Mouse (Mus musculus): ENCODE results near the gene Bicc1. TPM values are rescaled to one million over a fixed set of nuclear protein-coding genes. Genes with fewer than 3 reads are reported as not detected.

The Bicc1 gene
- polyA plus RNA-seq, 1 experiment from 2014 or later, result 19.2 TPM

DNA sequence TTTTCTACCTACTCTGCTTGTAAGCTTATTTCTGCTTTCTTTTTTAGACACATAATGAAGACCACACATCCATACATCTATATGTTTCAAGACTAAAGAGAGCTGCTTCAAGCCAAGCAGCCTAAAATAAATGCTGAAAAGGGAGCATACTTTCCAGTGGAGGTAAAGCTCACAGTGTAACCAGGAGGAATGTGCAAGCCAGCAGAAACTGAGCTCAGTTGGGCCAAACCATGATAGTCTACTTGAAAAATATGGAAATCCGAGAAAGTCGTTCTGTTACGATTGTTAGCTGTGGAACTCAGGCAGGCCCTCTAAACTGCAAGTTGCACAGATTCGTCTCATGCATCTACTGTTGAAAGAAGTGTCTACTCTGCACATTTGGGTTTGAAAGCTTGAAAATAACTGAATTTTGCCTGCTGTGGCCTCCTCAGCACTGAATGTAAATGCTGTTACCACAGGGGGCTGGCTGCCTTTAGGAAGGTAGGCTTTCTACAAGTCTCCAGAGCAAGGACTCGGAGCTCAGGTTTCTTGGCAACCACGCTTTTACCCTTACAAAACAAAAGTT lies 19.1 kb downstream of the Bicc1 start:
- Histone ChIP-seq H3K27me3 (replicated peaks) (no peaks in the 10 kb centered on the region), H3K4me3 (no peak overlapping the region), H3K4me2 (no peak overlapping the region), H3K9me3 (peaks cover 13% of the 10 kb centered on the region), H3K36me3 (peaks cover 12% of the 10 kb centered on the region; the same call in 1 of the 2 replicates), H3K27ac (replicated peaks) (no peak overlapping the region), H3K9ac (no peak overlapping the region), H3K4me1 (peaks cover 10% of the 10 kb centered on the region; the same call in 1 of the 2 replicates)
- no peak for ATAC-seq (ENCODE audit: extremely low read depth, insufficient number of reproducible peaks, low FRiP score, low TSS enrichment)
- 83% methylated on average over 6 of the region's 6 CpGs for WGBS

- ATAC-seq (ENCODE audit: extremely low read depth, insufficient number of reproducible peaks, low FRiP score, low TSS enrichment), result no peak
- WGBS, result 97% methylated on average over 2 of the region's 2 CpGs
Measured at GRCm38 (mm10) chr10:71138852-71139197, 20.7 kb downstream of the Bicc1 start.

GRCm38 (mm10) chr10:71138132-71138851 lies 21.2 kb downstream of the Bicc1 start:
- no peak overlapping the region for H3K4me3 ChIP-seq
- H3K4me2 ChIP-seq, result no peak overlapping the region
- 83% methylated on average over 14 of the region's 14 CpGs for WGBS
- H3K9ac ChIP-seq, result no peak overlapping the region
- H3K27me3 ChIP-seq (replicated peaks), result no peaks in the 10 kb centered on the region
- no peak overlapping the region for H3K27ac ChIP-seq (replicated peaks)
- peaks cover 8% of the 10 kb centered on the region; the same call in 1 of the 2 replicates for H3K36me3 ChIP-seq
- H3K4me1 ChIP-seq, result no peaks in the 10 kb centered on the region
- ATAC-seq (ENCODE audit: extremely low read depth, insufficient number of reproducible peaks, low FRiP score, low TSS enrichment), result no peak
- H3K9me3 ChIP-seq, result peaks cover 8% of the 10 kb centered on the region

More at GRCm38 (mm10) chr10:71138852-71139197, 20.7 kb downstream of the Bicc1 start:
- H3K27me3 ChIP-seq (replicated peaks), result no peaks in the 10 kb centered on the region
- H3K9me3 ChIP-seq, result peaks cover 13% of the 10 kb centered on the region
- H3K9ac ChIP-seq, result no peak overlapping the region
- no peak overlapping the region for H3K4me3 ChIP-seq
- 0 out of 2 replicates have a peak, but pooled peaks cover 5% of the 10 kb centered on the region for H3K4me1 ChIP-seq
- no peak overlapping the region for H3K27ac ChIP-seq (replicated peaks)
- H3K36me3 ChIP-seq, result peaks cover 12% of the 10 kb centered on the region; the same call in 1 of the 2 replicates
- no peak overlapping the region for H3K4me2 ChIP-seq

GRCm38 (mm10) chr10:71137606-71138005 lies 21.9 kb downstream of the Bicc1 start:
- peaks cover 6% of the 10 kb centered on the region for H3K4me1 ChIP-seq
- 88% methylated on average over 9 of the region's 9 CpGs for WGBS
- no peak overlapping the region for H3K27ac ChIP-seq (replicated peaks)
- H3K36me3 ChIP-seq, result peaks cover 5% of the 10 kb centered on the region; the same call in 1 of the 2 replicates
- H3K9ac ChIP-seq, result no peak overlapping the region
- no peaks in the 10 kb centered on the region for H3K27me3 ChIP-seq (replicated peaks)
- H3K4me3 ChIP-seq, result no peak overlapping the region
- no peak for ATAC-seq (ENCODE audit: extremely low read depth, insufficient number of reproducible peaks, low FRiP score, low TSS enrichment)
- H3K9me3 ChIP-seq, result 0 out of 2 replicates have a peak, but pooled peaks cover 2% of the 10 kb centered on the region
- H3K4me2 ChIP-seq, result no peak overlapping the region

- H3K9me3 ChIP-seq, result no peaks in the 10 kb centered on the region
- no peaks in the 10 kb centered on the region for H3K36me3 ChIP-seq
- peaks cover 8% of the 10 kb centered on the region for H3K4me1 ChIP-seq
- H3K27me3 ChIP-seq (replicated peaks), result no peaks in the 10 kb centered on the region
- 57% methylated on average over 9 of the region's 9 CpGs for whole genome bisulfite sequencing
- H3K9ac ChIP-seq, result no peak overlapping the region
- H3K27ac ChIP-seq (replicated peaks), result no peak overlapping the region
- ATAC-seq (ENCODE audit: extremely low read depth, insufficient number of reproducible peaks, low FRiP score, low TSS enrichment), result no peak
- H3K4me3 ChIP-seq, result no peak overlapping the region
- H3K4me2 ChIP-seq, result no peak overlapping the region
Measured at GRCm38 (mm10) chr10:71131333-71131732, 28.2 kb downstream of the Bicc1 start.

DNA sequence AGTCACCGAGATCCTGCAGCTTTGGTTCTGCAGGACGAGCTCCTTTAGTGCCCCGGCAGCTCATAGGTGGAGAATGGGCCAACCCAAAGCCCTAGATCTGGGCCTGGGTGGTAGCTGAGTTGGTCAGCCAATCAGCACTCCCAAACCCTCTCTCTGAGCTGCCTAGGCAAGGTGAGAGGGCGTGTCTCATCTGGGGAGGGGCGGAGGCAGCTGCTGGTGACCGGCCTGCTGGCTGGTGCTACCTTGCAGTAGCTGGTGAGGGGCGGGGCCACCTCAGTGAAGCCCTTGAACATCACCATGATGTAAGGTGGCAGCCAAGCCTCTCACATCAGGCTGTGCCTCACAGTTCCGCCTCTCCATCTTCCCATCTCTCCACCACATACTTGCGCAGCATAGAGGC lies 29.2 kb downstream of the Bicc1 start:
- H3K4me2 ChIP-seq, result no peak overlapping the region
- H3K4me1 ChIP-seq, result peaks cover 8% of the 10 kb centered on the region
- WGBS, result 38% methylated on average over 9 of the region's 9 CpGs
- no peak overlapping the region for H3K27ac ChIP-seq (replicated peaks)
- ATAC-seq (ENCODE audit: extremely low read depth, insufficient number of reproducible peaks, low FRiP score, low TSS enrichment), result no peak
- H3K36me3 ChIP-seq, result no peaks in the 10 kb centered on the region
- H3K9me3 ChIP-seq, result no peaks in the 10 kb centered on the region
- H3K27me3 ChIP-seq (replicated peaks), result no peaks in the 10 kb centered on the region
- H3K9ac ChIP-seq, result no peak overlapping the region
- no peak overlapping the region for H3K4me3 ChIP-seq

DNA sequence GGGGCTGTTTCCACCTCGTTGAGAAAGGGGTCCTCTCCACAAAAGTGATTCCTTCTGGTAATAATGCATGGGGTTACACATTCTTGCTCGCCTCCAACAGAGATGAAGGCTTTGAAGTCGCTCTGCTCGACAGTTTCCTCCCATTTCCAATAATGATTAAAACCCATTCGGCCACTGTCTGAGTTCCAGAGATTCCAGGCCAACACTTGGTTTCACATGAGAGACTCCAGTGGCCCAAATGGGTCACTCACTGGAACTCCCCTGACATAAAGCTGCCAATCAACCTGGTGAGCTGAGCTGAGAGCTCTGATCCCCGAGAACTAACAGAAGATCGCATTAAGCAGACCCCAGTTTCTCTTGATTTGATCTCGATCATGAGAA lies 31.6 kb downstream of the Bicc1 start:
- 65% methylated on average over 8 of the region's 8 CpGs for WGBS
- no peak overlapping the region for H3K9ac ChIP-seq
- no peak overlapping the region for H3K4me2 ChIP-seq
- H3K9me3 ChIP-seq, result no peaks in the 10 kb centered on the region
- no peaks in the 10 kb centered on the region for H3K27me3 ChIP-seq (replicated peaks)
- H3K4me3 ChIP-seq, result no peak overlapping the region
- no peak overlapping the region for H3K27ac ChIP-seq (replicated peaks)
- H3K4me1 ChIP-seq, result peaks cover 13% of the 10 kb centered on the region
- no peaks in the 10 kb centered on the region for H3K36me3 ChIP-seq
- ATAC-seq (ENCODE audit: extremely low read depth, insufficient number of reproducible peaks, low FRiP score, low TSS enrichment), result no peak

DNA sequence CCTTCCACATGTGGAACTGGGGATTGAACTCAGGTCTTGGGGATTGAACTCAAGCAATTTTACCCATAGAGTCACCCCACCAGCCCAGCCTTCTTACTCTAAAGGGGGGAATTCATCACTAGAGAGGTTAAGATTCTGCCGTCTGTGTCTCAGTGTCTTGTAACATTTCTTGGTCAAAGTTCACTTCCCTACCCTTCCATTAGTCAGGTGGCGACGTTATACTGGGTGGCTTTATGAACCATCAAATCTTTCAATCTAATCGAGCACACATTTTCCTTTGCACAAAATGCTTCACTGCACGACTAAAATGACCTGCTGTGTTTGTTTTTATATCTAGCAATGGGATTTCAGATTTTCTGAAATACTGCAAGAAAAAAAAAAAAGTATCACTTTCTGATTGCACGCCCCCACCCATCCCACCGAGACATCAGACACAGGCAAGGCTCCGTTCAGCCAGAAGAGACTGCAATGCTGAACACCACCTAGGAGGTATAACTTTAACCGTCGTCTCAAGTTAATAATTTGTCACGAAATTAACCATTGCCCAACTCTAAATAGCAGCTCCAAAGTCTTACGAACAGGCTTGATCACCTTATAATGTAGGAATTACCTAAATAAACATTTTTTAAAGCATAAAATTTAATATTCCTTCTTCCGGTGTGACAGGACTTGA lies 32.1 kb downstream of the Bicc1 start:
- H3K9ac ChIP-seq, result no peak overlapping the region
- no peaks in the 10 kb centered on the region for H3K27me3 ChIP-seq (replicated peaks)
- no peak for ATAC-seq (ENCODE audit: extremely low read depth, insufficient number of reproducible peaks, low FRiP score, low TSS enrichment)
- no peak overlapping the region for H3K27ac ChIP-seq (replicated peaks)
- H3K4me3 ChIP-seq, result no peak overlapping the region
- no peaks in the 10 kb centered on the region for H3K36me3 ChIP-seq
- H3K9me3 ChIP-seq, result no peaks in the 10 kb centered on the region
- H3K4me1 ChIP-seq, result peaks cover 8% of the 10 kb centered on the region
- H3K4me2 ChIP-seq, result no peak overlapping the region
- WGBS, result 82% methylated on average over 13 of the region's 13 CpGs

GRCm38 (mm10) chr10:71123974-71124373 lies 35.5 kb downstream of the Bicc1 start:
- Histone ChIP-seq H3K9ac (no peak overlapping the region), H3K4me2 (no peak overlapping the region), H3K4me1 (peaks cover 28% of the 10 kb centered on the region), H3K4me3 (no peak overlapping the region), H3K27ac (replicated peaks) (no peak overlapping the region), H3K9me3 (no peaks in the 10 kb centered on the region), H3K36me3 (no peaks in the 10 kb centered on the region), H3K27me3 (replicated peaks) (no peaks in the 10 kb centered on the region)
- ATAC-seq (ENCODE audit: extremely low read depth, insufficient number of reproducible peaks, low FRiP score, low TSS enrichment), result no peak
- WGBS, result 44% methylated on average over 3 of the region's 3 CpGs

- ATAC-seq (ENCODE audit: extremely low read depth, insufficient number of reproducible peaks, low FRiP score, low TSS enrichment), result no peak
- no peak overlapping the region for H3K27ac ChIP-seq (replicated peaks)
Measured at GRCm38 (mm10) chr10:71123395-71123794, 36.1 kb downstream of the Bicc1 start.

DNA sequence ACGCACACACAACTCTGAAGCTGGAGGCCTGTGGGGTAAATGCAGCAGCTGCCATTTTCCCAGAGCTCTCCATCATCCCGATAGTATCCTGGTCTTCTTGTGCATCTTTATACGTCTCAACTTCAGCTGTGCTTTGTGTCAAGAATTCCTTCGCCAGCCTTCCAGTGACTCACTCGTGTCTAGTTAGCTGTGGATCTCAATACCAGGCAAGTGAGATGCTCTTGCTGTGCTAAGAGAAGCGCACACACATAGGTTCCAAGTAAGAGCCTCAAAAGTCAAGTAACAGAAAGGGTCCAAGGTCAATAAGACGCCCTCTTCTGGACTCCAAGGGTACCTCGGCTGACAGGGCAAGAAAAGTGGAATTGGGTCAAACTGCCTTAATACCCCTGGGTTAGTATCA lies 37.0 kb downstream of the Bicc1 start:
- Histone ChIP-seq H3K4me2 (no peak overlapping the region), H3K9ac (no peak overlapping the region), H3K4me1 (peaks cover 36% of the 10 kb centered on the region), H3K27ac (replicated peaks) (no peak overlapping the region), H3K4me3 (no peak overlapping the region), H3K36me3 (no peaks in the 10 kb centered on the region), H3K9me3 (no peaks in the 10 kb centered on the region), H3K27me3 (replicated peaks) (no peaks in the 10 kb centered on the region)
- ATAC-seq (ENCODE audit: extremely low read depth, insufficient number of reproducible peaks, low FRiP score, low TSS enrichment), result no peak
- WGBS, result 75% methylated on average over 8 of the region's 8 CpGs

More at GRCm38 (mm10) chr10:71123395-71123794, 36.1 kb downstream of the Bicc1 start:
- Histone ChIP-seq H3K9me3 (no peaks in the 10 kb centered on the region), H3K9ac (no peak overlapping the region), H3K4me3 (no peak overlapping the region), H3K36me3 (no peaks in the 10 kb centered on the region), H3K4me1 (peaks cover 34% of the 10 kb centered on the region), H3K4me2 (no peak overlapping the region), H3K27me3 (replicated peaks) (no peaks in the 10 kb centered on the region)
- 39% methylated on average over 4 of the region's 4 CpGs for WGBS

Data from heart, embryonic 13.5 days (tissue).